Comparison of ENCODE assay signal across 8 mouse cellular contexts in the genomic region with DNA sequence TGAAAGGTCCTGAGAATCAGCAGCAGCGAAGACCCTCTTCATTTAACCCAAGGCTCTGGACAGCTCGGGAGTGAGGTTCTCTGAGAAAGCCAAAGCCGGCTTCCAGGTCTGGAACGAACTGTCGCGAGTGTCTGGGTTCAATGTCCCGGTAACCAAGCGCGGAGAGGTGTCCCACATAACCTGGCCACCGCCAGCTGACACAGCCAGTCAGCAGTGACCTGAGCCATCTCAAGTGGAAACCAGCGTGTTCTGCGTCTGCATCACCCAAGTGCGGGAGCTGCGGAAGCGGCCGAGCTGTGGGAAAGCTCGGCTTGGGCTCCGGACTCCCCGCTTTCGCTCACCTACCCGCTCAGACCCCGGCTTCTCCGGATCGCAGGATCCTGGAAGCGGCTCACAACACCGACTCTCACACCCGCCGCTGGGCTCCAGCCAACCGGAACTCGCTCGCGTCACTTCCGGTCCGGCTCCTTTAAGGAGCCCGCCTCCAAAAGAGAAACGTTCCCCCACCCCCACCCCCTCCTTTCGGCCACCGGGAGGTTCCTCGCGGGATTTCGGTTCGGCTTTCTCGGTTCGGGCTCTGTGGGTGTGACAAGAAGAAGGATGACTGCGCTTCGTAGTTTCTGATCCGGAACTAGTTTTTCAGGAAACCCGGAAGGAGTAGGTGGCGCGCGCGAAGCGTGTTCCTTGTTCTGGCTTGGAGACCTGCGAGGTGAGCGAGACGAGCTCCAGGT. TPM values are rescaled to one million over a fixed set of nuclear protein-coding genes. Genes with fewer than 3 reads are reported as not detected.
A peak's percentile ranks its signal among the peaks of the same experiment; 100 is the strongest.
DNase-seq lines count a peak whose midpoint lies in the region; ATAC-seq and TF ChIP-seq lines count a peak whose summit lies in the region.

A gene (minus strand): TSS at position 442 of the 731 bp plus-strand sequence.
A gene (plus strand): TSS at position 591 of the 731 bp plus-strand sequence.

- H3K4me2 ChIP-seq in heart, embryonic 15.5 days, result peak within 1 kb of the TSS; percentile 76
- H3K4me2 ChIP-seq in liver, embryonic 14.5 days (ENCODE audit: low read depth), result peak within 1 kb of the TSS; percentile 91
- peak within 1 kb of the TSS; percentile 90 for H3K4me2 ChIP-seq in neural tube, embryonic 11.5 days (ENCODE audit: low read depth)
- peak within 1 kb of the TSS; percentile 67 for H3K4me2 ChIP-seq in stomach, postnatal 0 days (replicated peaks; ENCODE audit: low read depth)

- under 1% methylated on average over 56 of the region's 56 CpGs for WGBS in forebrain, embryonic 10.5 days
- under 1% methylated on average over 56 of the region's 56 CpGs for WGBS in heart, embryonic 15.5 days
- WGBS in liver, embryonic 14.5 days (ENCODE audit: insufficient replicate concordance), result under 1% methylated on average over 56 of the region's 56 CpGs
- WGBS in neural tube, embryonic 11.5 days, result under 1% methylated on average over 56 of the region's 56 CpGs
- WGBS in stomach, postnatal 0 days, result under 1% methylated on average over 55 of the region's 56 CpGs

- peaks cover 32% of the 10 kb centered on the region for H3K36me3 ChIP-seq in forebrain, embryonic 10.5 days (replicated peaks)
- peaks cover 2% of the 10 kb centered on the region; the same call in 1 of the 2 replicates for H3K36me3 ChIP-seq in heart, embryonic 15.5 days
- H3K36me3 ChIP-seq in liver, embryonic 14.5 days (replicated peaks; ENCODE audit: control insufficient read depth, insufficient read depth, low read depth), result peaks cover 6% of the 10 kb centered on the region
- no peaks in the 10 kb centered on the region for H3K36me3 ChIP-seq in neural tube, embryonic 11.5 days (ENCODE audit: control insufficient read depth, insufficient read depth, low read length)
- H3K36me3 ChIP-seq in stomach, postnatal 0 days (ENCODE audit: control insufficient read depth, insufficient read depth, low read length), result no peaks in the 10 kb centered on the region

- peak; percentile 90 for ATAC-seq in heart, embryonic 15.5 days (replicated peaks; ENCODE audit: insufficient number of reproducible peaks, insufficient read depth, low FRiP score, low read depth)
- ATAC-seq in liver, embryonic 14.5 days (ENCODE audit: insufficient read depth), result peak; percentile 96
- ATAC-seq in neural tube, embryonic 11.5 days (ENCODE audit: insufficient read depth, low FRiP score, low TSS enrichment), result peak; percentile 93
- peak; percentile 94 for ATAC-seq in stomach, postnatal 0 days (ENCODE audit: low FRiP score, low TSS enrichment)

- H3K4me3 ChIP-seq in forebrain, embryonic 10.5 days, result peak within 1 kb of the TSS; percentile 90
- H3K4me3 ChIP-seq in heart, embryonic 15.5 days, result peak within 1 kb of the TSS; percentile 67
- H3K4me3 ChIP-seq in liver, embryonic 14.5 days (ENCODE audit: insufficient read depth in 1 of 2, low read depth in 2 of 2, low read length in 2 of 2), result peak within 1 kb of the TSS; percentile 79 to 91
- peak within 1 kb of the TSS; percentile 87 for H3K4me3 ChIP-seq in neural tube, embryonic 11.5 days (ENCODE audit: low read depth, low read length)
- H3K4me3 ChIP-seq in stomach, postnatal 0 days (ENCODE audit: low read depth, low read length), result peak within 1 kb of the TSS; percentile 74

- H3K9me3 ChIP-seq in forebrain, embryonic 10.5 days, result no peaks in the 10 kb centered on the region
- H3K9me3 ChIP-seq in heart, embryonic 15.5 days (replicated peaks), result no peaks in the 10 kb centered on the region
- H3K9me3 ChIP-seq in liver, embryonic 14.5 days (ENCODE audit: control insufficient read depth, low read length), result no peaks in the 10 kb centered on the region
- no peaks in the 10 kb centered on the region for H3K9me3 ChIP-seq in neural tube, embryonic 11.5 days (ENCODE audit: control insufficient read depth, low read length)
- no peaks in the 10 kb centered on the region for H3K9me3 ChIP-seq in stomach, postnatal 0 days (ENCODE audit: control insufficient read depth, low read length)

- no peaks in the 10 kb centered on the region for H3K27me3 ChIP-seq in forebrain, embryonic 10.5 days (ENCODE audit: poor library complexity, severe bottlenecking)
- no peaks in the 10 kb centered on the region for H3K27me3 ChIP-seq in heart, embryonic 15.5 days
- H3K27me3 ChIP-seq in liver, embryonic 14.5 days (ENCODE audit: control insufficient read depth, insufficient read depth, low read length), result no peaks in the 10 kb centered on the region
- H3K27me3 ChIP-seq in neural tube, embryonic 11.5 days (ENCODE audit: control insufficient read depth, insufficient read depth, low read length), result no peaks in the 10 kb centered on the region
- no peaks in the 10 kb centered on the region for H3K27me3 ChIP-seq in stomach, postnatal 0 days (ENCODE audit: control insufficient read depth, insufficient read depth, low read length)

- DNase-seq in CD8-positive naive resting alpha-beta T cell, adult 2 months (ENCODE audit: low read depth in 2 of 2, low spot score in 2 of 2), result peak; percentile 76 to 80
- peak; percentile 97 for DNase-seq in c-Kit-positive CD71-negative TER-119-negative erythroid progenitor cells, embryonic 14.5 days (ENCODE audit: low read depth)
- peak; percentile 95 for DNase-seq in forebrain, embryonic 10.5 days (ENCODE audit: extremely low spot score, low spot score)
- peak; percentile 96 to 97 for DNase-seq in kidney, postnatal 25 days
- DNase-seq in liver, embryonic 14.5 days (ENCODE audit: low read depth in 3 of 3, low spot score in 3 of 3), result peak; percentile 96
- DNase-seq in neural tube, embryonic 11.5 days (ENCODE audit: low spot score), result peak; percentile 96
- peak; percentile 98 for DNase-seq in stomach, postnatal 0 days (ENCODE audit: low spot score)

- TF ChIP-seq CTCF in liver, embryonic 14.5 days (IDR thresholded peaks at IDR 0.05; ENCODE audit: low read depth), result no peak
- no peak for TF ChIP-seq CTCF in stomach, postnatal 0 days (IDR thresholded peaks at IDR 0.05; ENCODE audit: low read depth)

- TF ChIP-seq EP300 in liver, embryonic 14.5 days (IDR thresholded peaks at IDR 0.05; ENCODE audit: low read depth), result peak; percentile 64
- TF ChIP-seq EP300 in stomach, postnatal 0 days (optimal IDR thresholded peaks at IDR 0.05), result peak; percentile 95

- H3K27ac ChIP-seq in forebrain, embryonic 10.5 days, result peak within 1 kb of the TSS; percentile 90
- H3K27ac ChIP-seq in heart, embryonic 15.5 days, result peak within 1 kb of the TSS; percentile 91
- H3K27ac ChIP-seq in liver, embryonic 14.5 days, result peak within 1 kb of the TSS; percentile 94
- H3K27ac ChIP-seq in neural tube, embryonic 11.5 days (ENCODE audit: low read depth, low read length), result peak within 1 kb of the TSS; percentile 79
- peak within 1 kb of the TSS; percentile 95 for H3K27ac ChIP-seq in stomach, postnatal 0 days (replicated peaks)

- peaks cover 38% of the 10 kb centered on the region for H3K4me1 ChIP-seq in forebrain, embryonic 10.5 days
- peaks cover 24% of the 10 kb centered on the region for H3K4me1 ChIP-seq in heart, embryonic 15.5 days (replicated peaks)
- H3K4me1 ChIP-seq in liver, embryonic 14.5 days (replicated peaks; ENCODE audit: control insufficient read depth in 2 of 2, insufficient read depth in 2 of 2, low read length in 1 of 2), result peaks cover 17 to 23% of the 10 kb centered on the region in 2 experiments
- peaks cover 19% of the 10 kb centered on the region for H3K4me1 ChIP-seq in neural tube, embryonic 11.5 days (ENCODE audit: control insufficient read depth, insufficient read depth, low read length)
- H3K4me1 ChIP-seq in stomach, postnatal 0 days (replicated peaks; ENCODE audit: control insufficient read depth, insufficient read depth), result no peaks in the 10 kb centered on the region

- H3K9ac ChIP-seq in heart, embryonic 15.5 days, result peak within 1 kb of the TSS; percentile 80
- peak within 1 kb of the TSS; percentile 96 for H3K9ac ChIP-seq in liver, embryonic 14.5 days (replicated peaks)
- peak within 1 kb of the TSS; percentile 77 for H3K9ac ChIP-seq in neural tube, embryonic 11.5 days (ENCODE audit: low read length)
- H3K9ac ChIP-seq in stomach, postnatal 0 days (ENCODE audit: low read length), result peak within 1 kb of the TSS; percentile 89

RNA-seq across cellular contexts. Expression of the first gene that starts in this region (rescaled TPM):
- 93.0 and 97.4 TPM in 2 replicates for polyA plus RNA-seq in forebrain, embryonic 10.5 days (2016; fragmentation: Nextera tagmentation; extraction: Ambion mirVana)
- 74.3 and 82.1 TPM in 2 replicates for polyA plus RNA-seq in heart, embryonic 15.5 days (2015; fragmentation: Nextera tagmentation; extraction: Ambion mirVana)
- polyA plus RNA-seq in liver, embryonic 14.5 days (2012; rRNA removed), result 26.9 and 33.1 TPM in 2 replicates
- 94.2 and 98.4 TPM in 2 replicates for polyA plus RNA-seq in liver, embryonic 14.5 days (2014; fragmentation: Nextera tagmentation; extraction: Ambion mirVana)
- 93.5 and 103 TPM in 2 replicates for polyA plus RNA-seq in neural tube, embryonic 11.5 days (2014; fragmentation: Nextera tagmentation; extraction: Ambion mirVana)
- polyA plus RNA-seq in stomach, postnatal 0 days (2015; fragmentation: Nextera tagmentation; extraction: Ambion mirVana), result 162 and 181 TPM in 2 replicates

RNA-seq across cellular contexts. Expression of the second gene that starts in this region (rescaled TPM):
- polyA plus RNA-seq in forebrain, embryonic 10.5 days (2016; fragmentation: Nextera tagmentation; extraction: Ambion mirVana), result 45.0 and 48.9 TPM in 2 replicates
- polyA plus RNA-seq in heart, embryonic 15.5 days (2015; fragmentation: Nextera tagmentation; extraction: Ambion mirVana), result 16.1 and 18.1 TPM in 2 replicates
- 5.9 and 10.5 TPM in 2 replicates for polyA plus RNA-seq in liver, embryonic 14.5 days (2012; rRNA removed)
- 19.2 and 20.9 TPM in 2 replicates for polyA plus RNA-seq in liver, embryonic 14.5 days (2014; fragmentation: Nextera tagmentation; extraction: Ambion mirVana)
- 36.7 and 40.3 TPM in 2 replicates for polyA plus RNA-seq in neural tube, embryonic 11.5 days (2014; fragmentation: Nextera tagmentation; extraction: Ambion mirVana)
- polyA plus RNA-seq in stomach, postnatal 0 days (2015; fragmentation: Nextera tagmentation; extraction: Ambion mirVana), result 19.4 and 19.8 TPM in 2 replicates

Comparison
In these comparisons a context has a peak if more than half of its experiments do, and no peak if none do; other contexts are left out.
1. Peak in every context shown above with its lines: DNase-seq, ATAC-seq, H3K4me3 ChIP-seq and H3K27ac ChIP-seq.